Mouse (Mus musculus) hindbrain, embryonic 14.5 days (tissue): ENCODE measurements around the gene Bcap31. TPM values are rescaled to one million over a fixed set of nuclear protein-coding genes. Genes with fewer than 3 reads are reported as not detected.
A peak's percentile ranks its signal among the peaks of the same experiment; 100 is the strongest.

Source experiments
- ATAC-seq: fragments of 200-750 bp; cut with Nextera tagmentation; 2 replicates; pipeline ENCODE4 v1.8.0; 2017; ENCODE audit warnings: moderate number of reproducible peaks, mild to moderate bottlenecking, moderate TSS enrichment, moderate library complexity; ENCODE audit not compliant: low FRiP score
- DNase-seq: peaks from one replicate; pipeline ENCODE4 v3.0.0-alpha.2; 2015; ENCODE audit warnings: low spot score
- H3K27ac ChIP-seq: fragments of 300-500 bp; sonication (generic); 2 replicates; pipeline ENCODE4 v1.5.1; 2014; ENCODE audit warnings: mild to moderate bottlenecking, moderate library complexity
- H3K27me3 ChIP-seq: fragments of 300-500 bp; sonication (generic); 2 replicates; pipeline ENCODE4 v1.6.1; 2014; ENCODE audit warnings: mild to moderate bottlenecking, low read length, mixed read lengths; ENCODE audit not compliant: control insufficient read depth, insufficient read depth
- H3K36me3 ChIP-seq: fragments of 300-500 bp; sonication (generic); replicated peaks from 2 replicates; pipeline ENCODE4 v1.6.1; 2014; ENCODE audit not compliant: control insufficient read depth, insufficient read depth
- H3K4me1 ChIP-seq: fragments of 300-500 bp; sonication (generic); replicated peaks from 2 replicates; pipeline ENCODE4 v1.6.1; 2014; ENCODE audit warnings: antibody characterized with exemption, low read length, mixed read lengths; ENCODE audit not compliant: control insufficient read depth, insufficient read depth
- H3K4me2 ChIP-seq: fragments of 300-500 bp; sonication (generic); replicated peaks from 2 replicates; pipeline ENCODE4 v1.6.1; 2014; ENCODE audit warnings: mild to moderate bottlenecking, moderate library complexity
- H3K4me3 ChIP-seq: fragments of 300-500 bp; sonication (generic); replicated peaks from 2 replicates; pipeline ENCODE4 v1.5.1; 2014; ENCODE audit warnings: mild to moderate bottlenecking, low read length
- H3K9ac ChIP-seq: fragments of 300-500 bp; sonication (generic); 2 replicates; pipeline ENCODE4 v1.6.1; 2014
- H3K9me3 ChIP-seq: fragments of 300-500 bp; sonication (generic); 2 replicates; pipeline ENCODE4 v1.6.1; 2016; ENCODE audit warnings: low read length; ENCODE audit not compliant: control insufficient read depth
- WGBS: fragments of 180-500 bp; shearing (Covaris S2); extraction: QIAGEN DNeasy Blood & Tissue Kit; methylation state at CpG from one replicate; pipeline ENCODE4 v1.1.7; 2014; 5-methylcytosine and 5-hydroxymethylcytosine counted together
- polyA plus RNA-seq: library from polyadenylated mRNA; unstranded; fragments of >200 nt; fragmentation: Nextera tagmentation; extraction: Ambion mirVana; gene quantifications from 2 replicates; pipeline ENCODE4 v1.2.1, GENCODE M21; 2014

Gene Bcap31
- polyA plus RNA-seq, 1 experiment from 2014 or later: 141 TPM

DNA sequence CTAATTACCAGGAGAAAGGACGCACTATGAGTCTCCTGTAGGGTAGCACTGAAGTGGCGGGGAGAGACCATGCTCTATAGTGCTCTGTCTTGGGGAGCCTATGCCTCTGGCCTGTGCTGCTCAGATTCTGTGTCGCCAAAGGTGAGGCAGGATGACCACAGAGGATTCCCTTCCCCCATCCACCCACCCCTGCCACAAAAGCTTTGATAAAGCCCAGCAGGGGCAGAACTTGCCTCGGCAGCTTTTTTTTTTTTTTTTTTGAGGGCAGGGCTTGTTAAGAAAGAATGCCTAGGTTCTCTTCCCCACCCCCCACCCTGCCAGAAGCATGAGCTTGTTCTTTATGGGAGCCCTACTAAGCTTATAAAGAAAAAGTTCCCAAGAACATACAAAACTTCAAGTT, 70.9 kb downstream of the Bcap31 start:
- Histone ChIP-seq H3K4me1 (no peaks in the 10 kb centered on the region), H3K9me3 (no peaks in the 10 kb centered on the region), H3K9ac (no peak overlapping the region), H3K4me2 (no peak overlapping the region), H3K27ac (no peak overlapping the region), H3K4me3 (no peak overlapping the region), H3K36me3 (no peaks in the 10 kb centered on the region), H3K27me3 (peaks cover 17% of the 10 kb centered on the region)
- DNase-seq (no peak), ATAC-seq (no peak)
- WGBS: 31% methylated on average over 4 of the region's 4 CpGs

DNA sequence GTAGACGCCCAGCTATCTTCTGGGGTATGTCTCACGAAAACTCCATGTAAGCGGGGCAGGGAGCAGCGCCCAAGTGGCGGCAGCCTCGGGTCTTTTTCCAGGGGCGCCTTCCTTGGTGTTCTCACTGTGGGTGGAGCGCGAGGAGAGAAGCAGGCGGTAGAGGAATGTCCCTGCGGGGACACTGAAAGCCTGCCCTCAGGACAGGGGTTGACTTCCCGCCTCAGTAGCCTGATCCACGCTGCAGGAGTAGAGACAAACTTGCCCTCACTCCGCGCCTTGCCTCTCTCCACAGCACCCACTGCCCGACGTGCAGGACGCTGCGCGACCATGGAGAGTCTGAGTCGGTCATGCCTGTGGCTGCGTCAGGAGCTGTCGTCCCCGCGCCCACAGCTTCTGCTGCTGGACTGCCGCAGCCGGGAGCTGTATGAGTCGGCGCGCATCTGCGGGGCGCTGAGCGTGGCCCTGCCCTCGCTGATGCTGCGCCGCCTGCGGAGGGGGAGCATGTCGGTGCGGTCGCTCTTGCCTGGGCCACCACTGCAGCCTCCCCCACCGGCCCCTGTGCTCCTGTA, 76.0 kb downstream of the Bcap31 start:
- WGBS: 19% methylated on average over 36 of the region's 41 CpGs
- H3K27ac ChIP-seq: no peak overlapping the region
- H3K36me3 ChIP-seq: no peaks in the 10 kb centered on the region
- peaks cover 64% of the 10 kb centered on the region for H3K27me3 ChIP-seq
- H3K4me3 ChIP-seq: peak overlapping the region; percentile 26
- peak overlapping the region; percentile 53 for H3K4me2 ChIP-seq
- no peaks in the 10 kb centered on the region for H3K9me3 ChIP-seq
- 0 out of 2 replicates have a peak, but pooled peaks cover 5% of the 10 kb centered on the region for H3K4me1 ChIP-seq
- no peak overlapping the region for H3K9ac ChIP-seq
- peak; percentile 21; the same call in 1 of the 2 replicates for ATAC-seq
- no peak for DNase-seq

DNA sequence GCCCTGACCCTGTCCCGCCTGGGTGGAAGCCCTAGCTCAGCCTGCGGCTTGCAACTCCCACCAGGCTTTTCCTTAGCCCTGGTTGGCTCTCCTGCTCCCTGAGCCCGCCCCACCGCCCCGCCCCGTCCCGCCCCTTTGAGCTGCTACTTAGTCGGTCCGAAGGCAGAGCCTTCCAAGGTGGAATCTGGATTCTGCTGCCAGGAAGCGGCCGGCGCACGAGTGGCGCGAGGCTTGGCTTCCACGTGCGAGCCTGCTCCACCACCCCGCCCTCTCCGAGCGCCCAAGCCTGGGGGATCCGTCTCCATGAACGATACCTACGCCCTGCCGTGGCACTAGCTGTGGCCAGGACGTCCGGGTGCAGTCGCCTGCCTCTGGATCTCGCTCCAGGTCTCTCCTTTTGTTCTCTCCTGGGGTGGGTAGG, 76.7 kb downstream of the Bcap31 start, which contains the start of gene Dusp9:
Gene Dusp9, plus strand, starts transcription at position 165 of the 421 bp plus-strand sequence.
- H3K4me3 ChIP-seq: peak within 1 kb of the TSS; percentile 26
- WGBS: 21% methylated on average over 22 of the region's 28 CpGs
- ATAC-seq (peak; percentile 72), DNase-seq (peak; percentile 27)
- no peak within 1 kb of the TSS for H3K27ac ChIP-seq
- H3K4me1 ChIP-seq: 0 out of 2 replicates have a peak, but pooled peaks cover 5% of the 10 kb centered on the region
- H3K27me3 ChIP-seq: peaks cover 70% of the 10 kb centered on the region
- no peak within 1 kb of the TSS for H3K9ac ChIP-seq
- H3K4me2 ChIP-seq: peak within 1 kb of the TSS; percentile 53
- H3K36me3 ChIP-seq: no peaks in the 10 kb centered on the region
- H3K9me3 ChIP-seq: no peaks in the 10 kb centered on the region

DNA sequence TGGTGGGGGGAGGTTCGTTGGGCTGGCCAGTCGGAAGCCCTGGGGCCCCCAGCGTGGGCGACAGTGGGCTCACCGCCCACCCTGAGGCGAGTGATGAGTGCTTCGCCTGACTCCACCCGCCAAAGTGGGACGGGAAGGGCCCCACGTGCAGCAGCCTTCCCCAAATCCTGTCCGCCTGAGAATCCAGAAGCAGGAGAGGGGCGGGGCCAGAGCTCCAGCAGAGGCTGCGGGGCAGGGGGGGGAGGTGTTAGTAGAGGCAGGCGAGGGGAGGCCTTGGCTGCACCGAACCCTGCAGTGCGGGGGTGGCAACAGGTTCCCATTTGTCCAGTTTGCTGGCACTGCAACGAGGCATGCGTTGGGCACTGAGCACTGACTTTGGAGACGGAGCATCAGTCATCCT, 78.6 kb downstream of the Bcap31 start:
- Histone ChIP-seq H3K9me3 (no peaks in the 10 kb centered on the region), H3K27ac (no peak overlapping the region), H3K27me3 (peaks cover 75% of the 10 kb centered on the region), H3K4me2 (peak overlapping the region; percentile 59), H3K36me3 (no peaks in the 10 kb centered on the region), H3K9ac (peak overlapping the region; percentile 25; the same call in 1 of the 2 replicates), H3K4me1 (0 out of 2 replicates have a peak, but pooled peaks cover 5% of the 10 kb centered on the region), H3K4me3 (peak overlapping the region; percentile 24)
- ATAC-seq: no peak
- 28% methylated on average over 19 of the region's 19 CpGs for WGBS
- DNase-seq: no peak

Other genes starting within 250 kb of the Bcap31 start
- gene Bgn, start 232.6 kb downstream of the Bcap31 start, polyA plus RNA-seq: 35.0 and 40.7 TPM in 2 replicates
- 8.4 and 9.5 TPM in 2 replicates for gene Atp2b3, start 213.1 kb downstream of the Bcap31 start, polyA plus RNA-seq
- gene Dusp9, start 76.8 kb downstream of the Bcap31 start, polyA plus RNA-seq: 0.25 and 0.39 TPM in 2 replicates
- gene Pnck, start 56.1 kb downstream of the Bcap31 start, polyA plus RNA-seq: 154 and 160 TPM in 2 replicates
- 7.9 and 8.2 TPM in 2 replicates for gene Slc6a8, start 43.0 kb downstream of the Bcap31 start, polyA plus RNA-seq
- 8.3 and 10.2 TPM in 2 replicates for gene Abcd1, start 422 bp upstream of the Bcap31 start, polyA plus RNA-seq
- 0.59 TPM in 2 replicates for gene Plxnb3, start 40.9 kb upstream of the Bcap31 start, polyA plus RNA-seq
- 0.60 and 1.8 TPM in 2 replicates for gene Srpk3, start 58.2 kb upstream of the Bcap31 start, polyA plus RNA-seq
- gene Idh3g, start 70.7 kb upstream of the Bcap31 start, polyA plus RNA-seq: 260 TPM in 2 replicates
- gene Ssr4, start 70.9 kb upstream of the Bcap31 start, polyA plus RNA-seq: 151 and 176 TPM in 2 replicates
- 5.5 and 6.4 TPM in 2 replicates for gene Pdzd4, start 108.8 kb upstream of the Bcap31 start, polyA plus RNA-seq
- gene Avpr2, start 175.9 kb upstream of the Bcap31 start, polyA plus RNA-seq: 0.39 TPM in 1 of 2 replicates, not detected in the other
- 135 and 147 TPM in 2 replicates for gene L1cam, start 179.9 kb upstream of the Bcap31 start, polyA plus RNA-seq
- 3.0 and 3.1 TPM in 2 replicates for gene Arhgap4, start 205.7 kb upstream of the Bcap31 start, polyA plus RNA-seq
- gene Naa10, start 205.8 kb upstream of the Bcap31 start, polyA plus RNA-seq: 86.8 and 98.0 TPM in 2 replicates
- 11.3 and 15.4 TPM in 2 replicates for gene Renbp, start 214.7 kb upstream of the Bcap31 start, polyA plus RNA-seq